Mouse (Mus musculus) hindbrain, embryonic 11.5 days (tissue): ENCODE data around the gene Mettl21c. TPM values are rescaled to one million over a fixed set of nuclear protein-coding genes. Genes with fewer than 3 reads are reported as not detected.

Source experiments
- ATAC-seq: fragments of 200-750 bp; cut with Nextera tagmentation; 2 replicates; pipeline ENCODE4 v1.8.0; 2017; ENCODE audit warnings: mild to moderate bottlenecking, moderate TSS enrichment, moderate library complexity; ENCODE audit not compliant: low FRiP score
- DNase-seq: peaks from one replicate; pipeline ENCODE4 v3.0.0-alpha.2; 2015; ENCODE audit warnings: low spot score
- H3K27ac ChIP-seq: fragments of 300-500 bp; sonication (generic); 2 replicates; pipeline ENCODE4 v1.5.1; 2014; ENCODE audit warnings: mild to moderate bottlenecking, low read depth, low read length
- H3K27me3 ChIP-seq: fragments of 300-500 bp; sonication (generic); 2 replicates; pipeline ENCODE4 v1.6.1; 2014; ENCODE audit warnings: mild to moderate bottlenecking, low read length, moderate library complexity, mixed read lengths; ENCODE audit not compliant: control insufficient read depth, insufficient read depth
- H3K36me3 ChIP-seq: fragments of 300-500 bp; sonication (generic); 2 replicates; pipeline ENCODE4 v1.6.1; 2014; ENCODE audit warnings: mild to moderate bottlenecking, low read length, moderate library complexity, mixed read lengths; ENCODE audit not compliant: control insufficient read depth, insufficient read depth
- H3K4me1 ChIP-seq: fragments of 300-500 bp; sonication (generic); replicated peaks from 2 replicates; pipeline ENCODE4 v1.6.1; 2014; ENCODE audit warnings: low read length, mixed read lengths; ENCODE audit not compliant: control insufficient read depth, insufficient read depth
- H3K4me2 ChIP-seq: fragments of 300-500 bp; sonication (generic); replicated peaks from 2 replicates; pipeline ENCODE4 v1.6.1; 2014; ENCODE audit warnings: mild to moderate bottlenecking, low read depth, low read length
- H3K4me3 ChIP-seq: fragments of 300-500 bp; sonication (generic); 2 replicates; pipeline ENCODE4 v1.5.1; 2014; ENCODE audit warnings: low read depth, low read length
- H3K9ac ChIP-seq: fragments of 300-500 bp; sonication (generic); 2 replicates; pipeline ENCODE4 v1.6.1; 2014; ENCODE audit warnings: low read depth, low read length
- H3K9me3 ChIP-seq: fragments of 300-500 bp; sonication (generic); 2 replicates; pipeline ENCODE4 v1.6.1; 2016; ENCODE audit warnings: low read length; ENCODE audit not compliant: control insufficient read depth
- WGBS: fragments of 180-500 bp; shearing (Covaris S2); extraction: QIAGEN DNeasy Blood & Tissue Kit; methylation state at CpG from one replicate; pipeline ENCODE4 v1.1.7; 2014; 5-methylcytosine and 5-hydroxymethylcytosine counted together
- polyA plus RNA-seq: library from polyadenylated mRNA; unstranded; fragments of >200 nt; fragmentation: Nextera tagmentation; extraction: Ambion mirVana; gene quantifications from 2 replicates; pipeline ENCODE4 v1.2.1, GENCODE M21; 2014

Gene Mettl21c
- polyA plus RNA-seq, 1 experiment from 2014 or later, result 0.79 TPM

- Histone ChIP-seq H3K4me3 (no peak overlapping the region), H3K9ac (no peak overlapping the region), H3K4me1 (no peaks in the 10 kb centered on the region), H3K27me3 (no peaks in the 10 kb centered on the region), H3K36me3 (no peaks in the 10 kb centered on the region), H3K9me3 (no peaks in the 10 kb centered on the region), H3K4me2 (no peak overlapping the region), H3K27ac (no peak overlapping the region)
- no peak for DNase-seq
- WGBS, result 94% methylated on average over 5 of the region's 5 CpGs
- ATAC-seq, result no peak
Observed at GRCm38 (mm10) chr1:44032948-44033347, 13.1 kb upstream of the Mettl21c start.

- Histone ChIP-seq H3K4me3 (no peak overlapping the region), H3K9ac (no peak overlapping the region), H3K4me1 (no peaks in the 10 kb centered on the region), H3K4me2 (no peak overlapping the region), H3K27me3 (no peaks in the 10 kb centered on the region), H3K9me3 (no peaks in the 10 kb centered on the region), H3K27ac (no peak overlapping the region), H3K36me3 (no peaks in the 10 kb centered on the region)
- 82% methylated on average over 2 of the region's 2 CpGs for WGBS
- DNase-seq (no peak), ATAC-seq (no peak)
Observed at GRCm38 (mm10) chr1:44032213-44032612, 12.4 kb upstream of the Mettl21c start.

- no peaks in the 10 kb centered on the region for H3K36me3 ChIP-seq
- DNase-seq (no peak), ATAC-seq (no peak)
- 91% methylated on average over 1 of the region's 1 CpGs for WGBS
- H3K9me3 ChIP-seq, result no peaks in the 10 kb centered on the region
- no peak overlapping the region for H3K9ac ChIP-seq
- H3K27ac ChIP-seq, result no peak overlapping the region
- H3K27me3 ChIP-seq, result no peaks in the 10 kb centered on the region
- no peak overlapping the region for H3K4me3 ChIP-seq
- no peaks in the 10 kb centered on the region for H3K4me1 ChIP-seq
- H3K4me2 ChIP-seq, result no peak overlapping the region
Observed at GRCm38 (mm10) chr1:44027651-44028050, 7.8 kb upstream of the Mettl21c start.

GRCm38 (mm10) chr1:44022656-44023055 lies 2.8 kb upstream of the Mettl21c start:
- Histone ChIP-seq H3K9me3 (no peaks in the 10 kb centered on the region), H3K4me3 (no peak overlapping the region), H3K4me1 (no peaks in the 10 kb centered on the region), H3K36me3 (no peaks in the 10 kb centered on the region), H3K27ac (no peak overlapping the region), H3K4me2 (no peak overlapping the region), H3K27me3 (no peaks in the 10 kb centered on the region), H3K9ac (no peak overlapping the region)
- no peak for DNase-seq
- no peak for ATAC-seq
- WGBS, result 95% methylated on average over 1 of the region's 1 CpGs

- no peak overlapping the region for H3K4me3 ChIP-seq
- no peak overlapping the region for H3K27ac ChIP-seq
- no peaks in the 10 kb centered on the region for H3K4me1 ChIP-seq
- no peaks in the 10 kb centered on the region for H3K9me3 ChIP-seq
- no peaks in the 10 kb centered on the region for H3K36me3 ChIP-seq
- ATAC-seq (no peak), DNase-seq (no peak)
- no peak overlapping the region for H3K9ac ChIP-seq
- no peak overlapping the region for H3K4me2 ChIP-seq
- WGBS, result 98% methylated on average over 2 of the region's 2 CpGs
- no peaks in the 10 kb centered on the region for H3K27me3 ChIP-seq
Observed at GRCm38 (mm10) chr1:44015556-44015955, 4.3 kb downstream of the Mettl21c start.

- Histone ChIP-seq H3K27me3 (no peaks in the 10 kb centered on the region), H3K9ac (no peak overlapping the region), H3K4me2 (no peak overlapping the region), H3K27ac (no peak overlapping the region), H3K36me3 (no peaks in the 10 kb centered on the region), H3K9me3 (no peaks in the 10 kb centered on the region), H3K4me1 (no peaks in the 10 kb centered on the region), H3K4me3 (no peak overlapping the region)
- 99% methylated on average over 2 of the region's 2 CpGs for WGBS
- no peak for DNase-seq
- no peak for ATAC-seq
Observed at GRCm38 (mm10) chr1:44004513-44004912, 15.3 kb downstream of the Mettl21c start.

GRCm38 (mm10) chr1:43996914-43997589 lies 22.8 kb downstream of the Mettl21c start:
- Histone ChIP-seq H3K4me3 (no peak overlapping the region), H3K4me2 (no peak overlapping the region), H3K4me1 (no peaks in the 10 kb centered on the region), H3K36me3 (peaks cover 10% of the 10 kb centered on the region), H3K9me3 (no peaks in the 10 kb centered on the region), H3K27me3 (no peaks in the 10 kb centered on the region), H3K27ac (no peak overlapping the region), H3K9ac (no peak overlapping the region)
- ATAC-seq, result no peak
- DNase-seq, result no peak
- WGBS, result 96% methylated on average over 4 of the region's 4 CpGs

GRCm38 (mm10) chr1:43971089-43971488 lies 48.7 kb downstream of the Mettl21c start:
- no peak overlapping the region for H3K4me3 ChIP-seq
- H3K27me3 ChIP-seq, result no peaks in the 10 kb centered on the region
- H3K9ac ChIP-seq, result no peak overlapping the region
- no peaks in the 10 kb centered on the region for H3K4me1 ChIP-seq
- ATAC-seq (no peak), DNase-seq (no peak)
- no peak overlapping the region for H3K27ac ChIP-seq
- no peaks in the 10 kb centered on the region for H3K36me3 ChIP-seq
- no peaks in the 10 kb centered on the region for H3K9me3 ChIP-seq
- H3K4me2 ChIP-seq, result no peak overlapping the region
- WGBS, result 80% methylated on average over 3 of the region's 3 CpGs

GRCm38 (mm10) chr1:43969361-43969760 lies 50.5 kb downstream of the Mettl21c start:
- no peak for ATAC-seq
- 83% methylated on average over 3 of the region's 3 CpGs for WGBS
- Histone ChIP-seq H3K9me3 (no peaks in the 10 kb centered on the region), H3K4me3 (no peak overlapping the region), H3K36me3 (no peaks in the 10 kb centered on the region), H3K27me3 (no peaks in the 10 kb centered on the region), H3K4me2 (no peak overlapping the region), H3K4me1 (no peaks in the 10 kb centered on the region), H3K9ac (no peak overlapping the region), H3K27ac (no peak overlapping the region)
- no peak for DNase-seq
